Mouse (Mus musculus) thymus, adult 2 months (tissue): ENCODE measurements around the gene Acsl3.

Experiments used
- CTCF ChIP-seq: fragments of 200-500 bp; IDR thresholded peaks from 2 replicates; pipeline ENCODE4 v1.5.1; 2012; ENCODE audit warnings: mild to moderate bottlenecking, control low read depth, low read length, moderate library complexity, borderline replicate concordance; ENCODE audit not compliant: control insufficient read depth, poor library complexity, insufficient read depth; ENCODE audit errors: extremely low read depth
- POLR2A ChIP-seq: fragments of 200-500 bp; IDR thresholded peaks from 2 replicates; pipeline ENCODE4 v1.6.1; 2012; ENCODE audit warnings: mild to moderate bottlenecking, low read length, control low read depth, moderate library complexity; ENCODE audit not compliant: control insufficient read depth, poor library complexity, insufficient read depth; ENCODE audit errors: extremely low read depth

- TF ChIP-seq CTCF (no peak), POLR2A (no peak)
Observed at GRCm38 (mm10) chr1:78737646-78738045, 80.0 kb downstream of the Acsl3 start.
